Mouse (Mus musculus) thymus, adult 2 months (tissue): ENCODE data around the gene Ctnnbl1. TPM values are rescaled to one million over a fixed set of nuclear protein-coding genes. Genes with fewer than 3 reads are reported as not detected.

ENCODE experiments used
- DNase-seq: peaks from one replicate; pipeline ENCODE4 v3.0.0; 2021
- H3K27ac ChIP-seq: fragments of 200-500 bp; 2 replicates; pipeline ENCODE4 v1.5.1; 2012; ENCODE audit warnings: low read length, control low read depth; ENCODE audit not compliant: control insufficient read depth, insufficient read depth
- H3K27me3 ChIP-seq: fragments of 200-500 bp; 2 replicates; pipeline ENCODE4 v1.6.1; 2012; ENCODE audit warnings: mild to moderate bottlenecking, low read length, moderate library complexity, mixed read lengths; ENCODE audit not compliant: control insufficient read depth, insufficient read depth
- H3K36me3 ChIP-seq: fragments of 200-500 bp; 2 replicates; pipeline ENCODE4 v1.6.1; 2012; ENCODE audit warnings: mild to moderate bottlenecking, low read length, moderate library complexity; ENCODE audit not compliant: control insufficient read depth, insufficient read depth
- H3K4me1 ChIP-seq: fragments of 200-500 bp; replicated peaks from 2 replicates; pipeline ENCODE4 v1.6.1; 2012; ENCODE audit warnings: low read length; ENCODE audit not compliant: control insufficient read depth, insufficient read depth
- H3K4me3 ChIP-seq: fragments of 200-500 bp; 2 replicates; pipeline ENCODE4 v1.5.1; 2012; ENCODE audit warnings: mild to moderate bottlenecking, low read length, control low read depth, moderate library complexity; ENCODE audit not compliant: control insufficient read depth, insufficient read depth
- CTCF ChIP-seq: fragments of 200-500 bp; IDR thresholded peaks from 2 replicates; pipeline ENCODE4 v1.5.1; 2012; ENCODE audit warnings: mild to moderate bottlenecking, control low read depth, low read length, moderate library complexity, borderline replicate concordance; ENCODE audit not compliant: control insufficient read depth, poor library complexity, insufficient read depth; ENCODE audit errors: extremely low read depth
- POLR2A ChIP-seq: fragments of 200-500 bp; IDR thresholded peaks from 2 replicates; pipeline ENCODE4 v1.6.1; 2012; ENCODE audit warnings: mild to moderate bottlenecking, low read length, control low read depth, moderate library complexity; ENCODE audit not compliant: control insufficient read depth, poor library complexity, insufficient read depth; ENCODE audit errors: extremely low read depth
- WGBS: fragments of 180-500 bp; shearing (Covaris S2); methylation state at CpG from one replicate; pipeline ENCODE4 v1.1.7; 2018; 5-methylcytosine and 5-hydroxymethylcytosine counted together
- polyA plus RNA-seq: library from polyadenylated mRNA; depleted of rRNA; stranded (reverse); fragments of >200 nt; gene quantifications from 2 replicates; pipeline ENCODE4 v1.2.3, GENCODE M21; 2012

The Ctnnbl1 gene
- polyA plus RNA-seq, 1 experiment, result 68.5 TPM

GRCm38 (mm10) chr2:157790836-157791495 lies 53.8 kb downstream of the Ctnnbl1 start:
- DNase-seq, result no peak
- TF ChIP-seq CTCF (no peak), POLR2A (no peak)
- H3K27ac ChIP-seq, result no peak overlapping the region
- no peak overlapping the region for H3K4me3 ChIP-seq
- no peaks in the 10 kb centered on the region for H3K4me1 ChIP-seq
- WGBS, result 97% methylated on average over 8 of the region's 8 CpGs
- peaks cover 12% of the 10 kb centered on the region for H3K36me3 ChIP-seq
- no peaks in the 10 kb centered on the region for H3K27me3 ChIP-seq

- no peak overlapping the region for H3K4me3 ChIP-seq
- peaks cover 12% of the 10 kb centered on the region for H3K36me3 ChIP-seq
- TF ChIP-seq CTCF (no peak), POLR2A (no peak)
- no peaks in the 10 kb centered on the region for H3K4me1 ChIP-seq
- no peak for DNase-seq
- 97% methylated on average over 14 of the region's 14 CpGs for WGBS
- no peak overlapping the region for H3K27ac ChIP-seq
- H3K27me3 ChIP-seq, result no peaks in the 10 kb centered on the region
Observed at GRCm38 (mm10) chr2:157791528-157792162, 54.4 kb downstream of the Ctnnbl1 start.

GRCm38 (mm10) chr2:157792840-157793552 lies 55.8 kb downstream of the Ctnnbl1 start:
- H3K4me3 ChIP-seq, result no peak overlapping the region
- peaks cover 12% of the 10 kb centered on the region for H3K36me3 ChIP-seq
- no peaks in the 10 kb centered on the region for H3K27me3 ChIP-seq
- 89% methylated on average over 10 of the region's 10 CpGs for WGBS
- DNase-seq, result no peak
- no peaks in the 10 kb centered on the region for H3K4me1 ChIP-seq
- H3K27ac ChIP-seq, result no peak overlapping the region
- TF ChIP-seq POLR2A (no peak), CTCF (no peak)

- 86% methylated on average over 8 of the region's 8 CpGs for WGBS
- H3K4me3 ChIP-seq, result no peak overlapping the region
- H3K27me3 ChIP-seq, result no peaks in the 10 kb centered on the region
- TF ChIP-seq POLR2A (no peak), CTCF (no peak)
- no peak for DNase-seq
- no peak overlapping the region for H3K27ac ChIP-seq
- peaks cover 11% of the 10 kb centered on the region for H3K36me3 ChIP-seq
- no peaks in the 10 kb centered on the region for H3K4me1 ChIP-seq
Observed at GRCm38 (mm10) chr2:157793851-157794332, 56.7 kb downstream of the Ctnnbl1 start.

GRCm38 (mm10) chr2:157795627-157796423 lies 58.6 kb downstream of the Ctnnbl1 start:
- Histone ChIP-seq H3K4me1 (no peaks in the 10 kb centered on the region), H3K36me3 (peaks cover 9% of the 10 kb centered on the region; the same call in 1 of the 2 replicates), H3K27me3 (no peaks in the 10 kb centered on the region), H3K27ac (no peak overlapping the region), H3K4me3 (no peak overlapping the region)
- TF ChIP-seq POLR2A (no peak), CTCF (no peak)
- WGBS, result 93% methylated on average over 1 of the region's 1 CpGs
- no peak for DNase-seq

- no peak overlapping the region for H3K27ac ChIP-seq
- H3K4me3 ChIP-seq, result no peak overlapping the region
- 97% methylated on average over 9 of the region's 9 CpGs for WGBS
- DNase-seq, result no peak
- 0 out of 2 replicates have a peak, but pooled peaks cover 4% of the 10 kb centered on the region for H3K36me3 ChIP-seq
- no peaks in the 10 kb centered on the region for H3K4me1 ChIP-seq
- H3K27me3 ChIP-seq, result no peaks in the 10 kb centered on the region
- TF ChIP-seq POLR2A, result no peak
- TF ChIP-seq CTCF, result no peak
Observed at GRCm38 (mm10) chr2:157799533-157799932, 62.3 kb downstream of the Ctnnbl1 start.
